Mouse (Mus musculus): Measurements from ENCODE around the gene Ufsp2.

Gene Ufsp2

DNA sequence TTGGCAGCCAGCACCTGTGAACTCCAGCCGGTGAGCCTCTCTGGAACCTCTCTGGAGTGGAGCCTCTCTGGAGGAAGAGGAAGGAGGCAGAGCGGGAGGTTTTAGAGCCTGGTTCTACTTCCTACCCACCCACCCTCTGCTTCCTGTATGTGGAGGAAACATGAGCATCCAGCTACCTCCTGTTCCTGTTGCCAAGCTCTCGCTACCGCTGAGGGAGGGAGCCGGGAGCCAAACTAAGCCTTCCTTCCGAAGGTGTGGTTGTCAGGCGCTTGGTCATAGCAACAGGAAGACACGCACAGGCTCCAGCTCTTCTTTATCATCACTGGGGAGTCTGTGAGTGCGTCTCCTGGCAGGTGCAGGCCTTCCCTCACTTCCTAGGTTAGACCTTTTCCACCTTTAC lies 46.9 kb downstream of the Ufsp2 start:
- DNase-seq, result no peak

DNA sequence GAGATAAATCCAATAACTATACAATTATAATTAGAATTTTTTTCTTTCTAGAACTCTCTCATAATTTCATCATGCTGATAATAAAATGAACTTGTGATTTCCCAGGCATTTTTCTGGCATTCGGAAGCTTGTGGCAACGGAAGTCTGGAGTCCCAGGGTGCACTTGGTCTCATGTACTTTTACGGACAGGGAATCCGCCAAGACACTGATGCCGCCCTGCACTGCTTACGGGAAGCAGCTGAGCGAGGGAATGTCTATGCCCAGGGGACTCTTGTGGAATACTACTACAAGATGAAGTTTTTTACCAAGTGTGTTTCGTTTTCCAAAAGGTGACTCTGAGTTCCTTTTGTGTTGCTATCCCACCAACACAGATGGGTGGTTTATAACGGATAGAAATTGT lies 47.4 kb downstream of the Ufsp2 start:
- DNase-seq, result no peak

DNA sequence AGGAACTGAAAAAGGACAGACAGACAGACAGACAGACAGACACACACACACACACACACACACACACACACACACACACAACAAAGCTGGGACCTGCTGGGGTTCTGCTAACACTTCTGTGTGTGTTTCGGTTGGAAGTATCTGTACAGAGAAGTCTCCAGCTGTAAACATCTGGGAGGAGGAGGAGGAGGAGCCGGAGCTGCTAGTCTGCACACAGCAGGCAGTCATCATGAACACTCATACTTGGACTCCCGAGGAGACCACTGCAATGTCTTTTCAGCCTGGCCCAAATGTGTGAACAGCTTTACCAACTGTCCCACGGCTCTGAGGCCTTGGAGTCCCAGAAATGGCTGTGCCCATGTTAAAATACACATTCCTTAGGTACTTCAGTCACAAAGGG lies 49.1 kb downstream of the Ufsp2 start:
- DNase-seq, result no peak

GRCm38 (mm10) chr8:46036217-46036616 lies 60.9 kb downstream of the Ufsp2 start:
- DNase-seq, result peak; percentile 74

DNA sequence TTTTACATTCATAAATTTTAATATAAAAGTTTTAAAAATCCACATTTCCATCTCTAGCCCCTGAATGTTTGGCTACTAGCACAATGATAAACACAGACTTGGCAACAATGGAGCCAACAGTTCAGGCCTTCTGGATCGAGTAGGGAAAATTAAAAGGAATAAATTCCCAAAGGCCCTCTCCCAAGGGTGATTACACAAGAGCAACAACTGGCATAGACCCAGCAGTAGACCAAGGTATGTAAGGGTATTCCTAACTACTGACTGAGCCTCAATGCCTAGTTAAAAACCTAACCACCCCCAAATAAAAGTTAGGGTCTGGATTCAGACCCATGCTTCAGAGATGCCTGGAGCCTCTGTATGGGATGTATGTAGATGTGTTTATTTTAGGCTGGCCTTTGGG lies 64.3 kb downstream of the Ufsp2 start:
- DNase-seq, result no peak

- no peak for DNase-seq
These were observed 64.9 kb downstream of the Ufsp2 start for GRCm38 (mm10) chr8:46040260-46040659.
